Mouse (Mus musculus): ENCODE data around the gene Fcgrt.
"Not testable (repeated sequence)": the region's sequence is repeated elsewhere in the genome, so short reads cannot be mapped to it uniquely, and the experiment has no call there.

The Fcgrt gene

GRCm38 (mm10) chr7:45131850-45132249 lies 28.2 kb upstream of the Fcgrt start:
- in situ Hi-C loops (cut with MboI; ENCODE audit: low sequenced_read_pairs), result no loop called here

GRCm38 (mm10) chr7:45129776-45130512 lies 26.3 kb upstream of the Fcgrt start:
- in situ Hi-C loops (cut with MboI; ENCODE audit: low sequenced_read_pairs), result no loop called here

GRCm38 (mm10) chr7:45129318-45129717 lies 25.7 kb upstream of the Fcgrt start:
- in situ Hi-C loops (cut with MboI; ENCODE audit: low sequenced_read_pairs), result no loop called here

- in situ Hi-C loops (cut with MboI; ENCODE audit: low sequenced_read_pairs), result no loop called here
Observed at GRCm38 (mm10) chr7:45128624-45129246, 25.1 kb upstream of the Fcgrt start, which contains the start of gene Rpl13a. TSS of gene Rpl13a (minus strand) at chr7:45128761.

GRCm38 (mm10) chr7:45127700-45128224 lies 24.1 kb upstream of the Fcgrt start:
- in situ Hi-C loops (cut with MboI; ENCODE audit: low sequenced_read_pairs), result no loop called here

- in situ Hi-C loops (cut with MboI; ENCODE audit: low sequenced_read_pairs), result no loop called here
Observed at GRCm38 (mm10) chr7:45126844-45127699, 23.4 kb upstream of the Fcgrt start.

- in situ Hi-C loops (cut with MboI; ENCODE audit: low sequenced_read_pairs), result no loop called here
Observed at GRCm38 (mm10) chr7:45126147-45126843, 22.6 kb upstream of the Fcgrt start.

GRCm38 (mm10) chr7:45125649-45126048 lies 22.0 kb upstream of the Fcgrt start:
- in situ Hi-C loops (cut with MboI; ENCODE audit: low sequenced_read_pairs), result not testable (repeated sequence)

- in situ Hi-C loops (cut with MboI; ENCODE audit: low sequenced_read_pairs), result no loop called here
Observed at GRCm38 (mm10) chr7:45125144-45125600, 21.5 kb upstream of the Fcgrt start.

GRCm38 (mm10) chr7:45124224-45125143 lies 20.8 kb upstream of the Fcgrt start, which contains the start of gene Rps11:
TSS of gene Rps11 (minus strand) at chr7:45124439.
- in situ Hi-C loops (cut with MboI; ENCODE audit: low sequenced_read_pairs), result no loop called here

- in situ Hi-C loops (cut with MboI; ENCODE audit: low sequenced_read_pairs), result no loop called here
Observed at GRCm38 (mm10) chr7:45123186-45123570, 19.5 kb upstream of the Fcgrt start.

- in situ Hi-C loops (cut with MboI; ENCODE audit: low sequenced_read_pairs), result no loop called here
Observed at GRCm38 (mm10) chr7:45122561-45123185, 19.0 kb upstream of the Fcgrt start.

GRCm38 (mm10) chr7:45121966-45122365 lies 18.3 kb upstream of the Fcgrt start:
- in situ Hi-C loops (cut with MboI; ENCODE audit: low sequenced_read_pairs), result no loop called here

GRCm38 (mm10) chr7:45121404-45121803 lies 17.8 kb upstream of the Fcgrt start:
- in situ Hi-C loops (cut with MboI; ENCODE audit: low sequenced_read_pairs), result no loop called here

GRCm38 (mm10) chr7:45119780-45120709 lies 16.4 kb upstream of the Fcgrt start:
- in situ Hi-C loops (cut with MboI; ENCODE audit: low sequenced_read_pairs), result no loop called here

- in situ Hi-C loops (cut with MboI; ENCODE audit: low sequenced_read_pairs), result no loop called here
Observed at GRCm38 (mm10) chr7:45118336-45118735, 14.7 kb upstream of the Fcgrt start.

- in situ Hi-C loops (cut with MboI; ENCODE audit: low sequenced_read_pairs), result no loop called here
Observed at GRCm38 (mm10) chr7:45117566-45117965, 13.9 kb upstream of the Fcgrt start.

GRCm38 (mm10) chr7:45113476-45113875 lies 9.8 kb upstream of the Fcgrt start:
- in situ Hi-C loops (cut with MboI; ENCODE audit: low sequenced_read_pairs), result no loop called here
